Mouse (Mus musculus) activated CD4-positive, CD25-positive, alpha-beta regulatory T cell, adult 4 months (primary cell): ENCODE results near the gene Ppp1r14a. TPM values are rescaled to one million over a fixed set of nuclear protein-coding genes. Genes with fewer than 3 reads are reported as not detected.

ENCODE experiments used
- ATAC-seq: one replicate; pipeline ENCODE4 v1.8.0; 2017
- polyA plus RNA-seq, 2 experiments: library from polyadenylated mRNA; unstranded; fragments of 100-300 nt; shearing (Covaris generic); gene quantifications; one replicate each; pipeline ENCODE4 v1.2.1; 2017

Ppp1r14a gene
- polyA plus RNA-seq, 2 experiments from 2014 or later = not detected

DNA sequence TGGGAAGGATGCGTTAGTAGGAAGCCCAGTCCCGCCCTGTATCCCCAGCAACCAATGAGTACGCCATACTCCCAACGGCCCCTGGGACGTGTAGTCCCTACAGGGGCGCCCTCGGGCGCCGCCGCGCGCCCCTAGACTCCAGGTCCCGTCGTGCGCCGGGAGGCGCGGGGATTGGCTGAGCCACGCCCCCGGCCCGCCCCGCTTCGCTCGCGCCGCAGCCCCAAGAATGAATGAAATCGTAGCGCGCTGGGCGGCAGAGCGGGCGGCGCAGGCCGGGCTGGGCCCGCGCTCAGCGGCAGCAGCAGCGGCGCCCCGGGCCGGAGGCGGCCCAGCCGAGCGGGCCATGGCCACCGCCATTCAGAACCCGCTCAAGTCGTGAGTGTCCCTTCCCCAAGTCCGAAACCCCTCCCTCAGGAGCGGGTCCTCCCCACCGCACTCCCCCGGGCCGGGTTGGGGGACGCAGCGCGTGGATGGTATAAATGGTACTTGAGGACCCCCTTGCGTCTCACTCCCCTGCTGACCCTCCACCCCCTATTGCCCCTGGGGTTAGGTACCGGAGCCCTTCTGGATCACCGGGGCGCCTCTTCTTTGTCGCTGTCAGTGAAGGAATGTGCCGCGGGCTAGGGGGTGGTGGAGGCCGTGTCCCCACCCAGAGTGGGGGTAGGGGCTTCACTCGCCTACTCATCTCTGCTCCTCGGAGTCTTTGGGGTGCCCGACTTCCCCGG lies 14.8 kb downstream of the Ppp1r14a start, which contains the start of gene Dpf1:
Gene Dpf1 (plus strand): TSS at position 214 of the 725 bp plus-strand sequence.
- ATAC-seq = peak; percentile 42

DNA sequence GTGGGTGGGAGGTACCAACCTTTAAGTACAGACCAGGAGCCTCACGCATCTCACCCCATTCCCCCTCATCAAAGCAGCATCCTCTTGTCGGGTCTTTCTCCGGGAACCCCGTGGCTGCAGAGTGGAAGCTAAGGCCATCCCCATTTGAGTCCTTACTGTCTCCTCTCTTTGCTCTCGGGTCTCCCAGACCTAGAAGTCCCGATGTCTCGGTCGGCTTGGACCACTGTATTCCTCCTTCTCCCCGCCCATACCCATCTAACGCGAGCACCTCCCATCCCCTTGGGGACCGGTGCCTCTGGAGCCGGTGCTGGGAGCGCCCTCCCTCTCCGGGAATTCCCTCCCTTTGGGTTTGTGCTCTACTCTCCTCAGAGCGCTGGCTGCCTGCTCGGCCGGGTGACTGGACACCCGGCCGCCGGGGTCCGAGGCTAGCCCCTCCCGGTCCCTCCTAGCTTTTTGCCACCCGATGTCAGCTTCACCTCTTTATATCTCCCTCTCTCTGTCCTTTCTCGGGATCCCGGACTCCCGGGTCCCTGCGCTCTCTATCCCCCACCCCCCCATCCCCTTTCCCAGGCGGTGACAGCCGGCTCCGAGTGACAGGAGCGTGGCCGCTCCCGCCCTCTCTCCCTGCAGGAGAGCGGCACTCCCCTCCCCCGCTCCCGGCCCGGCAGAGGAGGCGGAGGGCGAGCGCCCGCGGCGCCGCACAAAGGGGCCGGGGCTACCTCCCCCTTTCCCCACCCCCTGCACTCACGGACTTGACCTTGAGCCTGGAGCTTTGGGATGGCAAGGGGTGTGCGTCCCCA lies 15.6 kb downstream of the Ppp1r14a start:
- ATAC-seq = no peak

DNA sequence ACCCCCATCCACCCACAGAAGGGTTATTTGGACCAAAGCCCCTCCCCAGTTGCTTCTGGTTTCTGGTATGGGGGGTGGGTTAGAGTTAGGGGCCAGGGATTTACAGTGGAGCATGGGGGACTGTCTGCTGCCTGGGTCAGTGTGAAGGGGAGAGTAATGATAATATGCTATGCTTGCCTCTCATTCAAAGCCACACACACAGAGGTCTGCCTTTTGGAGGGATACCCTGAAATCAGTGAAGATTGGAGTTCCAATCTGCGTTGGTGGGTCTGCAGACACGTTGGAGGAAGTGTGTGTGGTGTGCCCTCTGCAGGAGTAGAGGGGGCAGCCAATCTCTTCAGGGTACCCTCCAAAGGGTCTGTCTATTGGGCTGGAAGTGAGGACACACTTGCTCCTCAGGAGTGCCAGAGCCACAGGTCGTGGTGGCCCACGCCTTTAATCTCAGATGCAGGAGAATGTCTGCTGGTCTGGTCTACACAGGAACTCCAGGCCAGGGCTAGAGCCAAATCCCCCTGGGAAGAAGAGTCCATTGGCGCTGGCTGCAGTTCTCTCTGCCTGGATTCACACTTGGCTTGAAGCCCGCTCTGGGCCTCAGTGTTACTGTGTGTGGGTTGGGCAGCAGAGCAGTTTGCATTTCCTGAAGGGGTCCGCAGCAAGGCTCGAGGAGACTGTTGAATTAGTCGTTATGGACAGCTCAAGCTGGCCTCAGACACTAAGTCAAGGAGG lies 16.3 kb downstream of the Ppp1r14a start:
- ATAC-seq = no peak

DNA sequence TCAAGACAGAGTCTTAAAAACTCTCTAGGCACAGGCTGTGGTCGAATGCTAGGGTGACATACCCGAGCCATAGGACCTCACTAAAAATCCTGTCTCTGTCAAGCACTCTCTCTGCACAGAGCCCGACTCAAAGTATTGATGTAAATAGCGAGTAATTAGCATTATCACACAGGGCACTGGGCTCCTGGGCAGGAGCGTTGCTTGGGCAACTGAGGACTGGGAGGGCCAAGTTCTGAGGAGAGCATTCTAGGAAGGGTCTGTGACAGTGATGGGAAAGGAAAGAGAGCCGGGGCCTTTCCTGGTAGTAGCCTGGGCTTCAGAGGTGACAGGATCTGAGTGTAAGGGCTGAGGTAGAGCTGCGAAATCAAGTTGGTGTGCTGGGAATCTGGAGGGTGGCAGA lies 17.0 kb downstream of the Ppp1r14a start:
- no peak for ATAC-seq

DNA sequence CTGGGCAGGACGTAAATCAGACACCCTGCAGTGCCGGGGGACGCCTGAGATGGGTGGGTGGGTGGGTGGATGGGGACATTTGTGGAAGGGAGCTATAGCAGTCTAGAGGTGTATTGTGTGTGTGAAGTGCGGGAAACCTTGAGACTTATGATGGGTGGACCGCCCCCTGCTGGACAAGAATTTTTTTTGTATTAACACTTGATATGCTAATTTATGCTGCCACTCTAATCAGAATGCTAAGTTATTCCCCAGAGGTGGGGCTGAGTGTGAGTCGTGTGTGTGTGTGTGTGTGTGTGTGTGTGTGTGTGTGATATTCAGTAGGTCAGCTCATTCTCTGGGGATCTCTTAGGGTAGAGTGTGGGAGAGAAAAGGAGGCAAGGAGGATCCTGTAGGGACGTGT lies 17.5 kb downstream of the Ppp1r14a start:
- no peak for ATAC-seq

DNA sequence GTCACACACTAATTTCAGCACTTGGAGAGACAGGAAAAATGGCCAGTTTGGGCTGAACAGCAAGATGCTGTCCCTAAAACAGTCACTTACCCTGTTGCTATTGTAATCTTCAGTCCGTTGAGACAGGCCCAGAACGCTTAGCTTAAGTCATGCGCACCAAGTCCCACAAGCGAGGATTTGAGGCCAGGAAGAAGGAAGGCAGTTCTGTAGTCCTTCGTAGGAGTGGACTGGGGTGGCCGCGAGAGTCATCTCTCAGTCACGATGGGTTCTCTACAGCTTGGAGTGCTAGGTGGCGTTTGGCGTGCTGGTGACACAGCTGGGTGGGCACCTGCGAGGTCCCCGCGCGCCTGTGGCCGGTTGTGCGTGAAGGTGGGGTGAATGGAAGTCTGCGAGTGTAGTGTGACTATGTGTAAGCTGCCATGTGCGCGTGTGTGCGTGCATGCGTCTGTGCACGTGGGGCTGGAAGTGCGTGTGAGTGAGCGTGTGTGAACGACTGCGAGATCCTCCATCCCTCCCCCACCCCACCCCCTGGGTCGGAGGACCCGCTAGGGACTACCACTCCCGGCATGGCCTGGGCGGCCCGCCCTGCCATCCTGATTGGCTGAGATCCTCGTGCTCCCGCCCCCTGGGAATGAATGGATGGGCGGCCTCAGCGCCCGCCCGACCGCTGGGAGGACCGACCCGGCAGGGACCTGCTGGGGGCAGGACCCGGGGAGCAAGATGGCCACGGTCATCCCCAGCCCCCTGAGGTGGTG lies 18.4 kb downstream of the Ppp1r14a start:
- peak; percentile 40 for ATAC-seq

DNA sequence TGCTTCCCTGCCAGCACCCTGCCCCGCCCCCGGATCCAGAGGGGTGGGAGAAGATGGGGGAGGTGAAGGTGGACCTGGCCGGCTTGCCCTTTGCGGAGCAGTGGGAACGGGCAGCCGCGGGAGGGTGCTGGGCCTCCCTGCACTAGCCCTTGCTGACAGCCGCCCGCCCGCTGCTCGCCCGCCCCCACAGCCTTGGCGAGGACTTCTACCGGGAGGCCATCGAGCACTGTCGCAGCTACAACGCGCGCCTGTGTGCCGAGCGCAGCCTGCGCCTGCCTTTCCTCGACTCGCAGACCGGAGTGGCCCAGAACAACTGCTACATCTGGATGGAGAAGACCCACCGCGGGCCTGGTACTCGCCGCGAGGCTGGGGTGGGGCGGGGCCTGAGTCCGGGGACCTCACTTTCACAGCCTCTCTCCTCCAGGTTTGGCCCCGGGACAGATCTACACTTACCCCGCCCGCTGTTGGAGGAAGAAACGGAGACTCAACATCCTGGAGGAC lies 20.2 kb downstream of the Ppp1r14a start:
- no peak for ATAC-seq

DNA sequence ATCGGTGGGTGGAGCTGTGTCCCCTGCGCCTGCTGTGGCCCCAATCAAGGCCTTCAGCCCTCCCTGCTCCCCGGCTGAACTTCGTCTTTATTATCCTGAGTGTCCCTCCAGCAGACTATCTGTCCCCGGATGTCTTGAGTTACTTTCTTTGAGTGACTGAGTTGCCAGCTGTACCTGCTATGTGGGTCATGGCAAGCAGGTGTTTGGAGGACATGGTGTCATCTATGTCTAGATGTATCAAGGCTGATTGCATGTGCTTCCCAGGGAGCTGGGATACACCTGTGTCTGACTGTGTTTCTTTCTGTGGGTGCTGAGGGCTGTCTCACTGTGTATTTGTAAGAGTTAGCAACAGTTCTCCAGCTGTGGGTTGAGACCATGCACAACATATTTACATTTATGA lies 20.6 kb downstream of the Ppp1r14a start:
- no peak for ATAC-seq

DNA sequence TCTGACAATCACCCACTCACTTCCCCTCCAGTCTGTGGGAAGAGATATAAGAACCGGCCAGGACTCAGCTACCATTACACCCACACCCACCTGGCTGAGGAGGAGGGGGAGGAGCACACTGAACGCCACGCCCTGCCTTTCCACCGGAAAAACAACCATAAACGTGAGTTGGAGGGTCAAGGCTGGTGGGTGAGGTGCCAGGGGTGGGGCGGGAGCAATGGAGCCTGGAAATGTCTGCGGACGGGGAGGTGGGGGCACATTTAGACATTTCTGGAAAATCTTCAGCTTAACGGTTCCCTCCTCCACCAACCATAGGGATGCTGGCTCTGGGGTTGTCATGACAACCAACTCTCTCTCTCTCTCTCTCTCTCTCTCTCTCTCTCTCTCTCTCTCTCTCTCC lies 23.9 kb downstream of the Ppp1r14a start:
- no peak for ATAC-seq

DNA sequence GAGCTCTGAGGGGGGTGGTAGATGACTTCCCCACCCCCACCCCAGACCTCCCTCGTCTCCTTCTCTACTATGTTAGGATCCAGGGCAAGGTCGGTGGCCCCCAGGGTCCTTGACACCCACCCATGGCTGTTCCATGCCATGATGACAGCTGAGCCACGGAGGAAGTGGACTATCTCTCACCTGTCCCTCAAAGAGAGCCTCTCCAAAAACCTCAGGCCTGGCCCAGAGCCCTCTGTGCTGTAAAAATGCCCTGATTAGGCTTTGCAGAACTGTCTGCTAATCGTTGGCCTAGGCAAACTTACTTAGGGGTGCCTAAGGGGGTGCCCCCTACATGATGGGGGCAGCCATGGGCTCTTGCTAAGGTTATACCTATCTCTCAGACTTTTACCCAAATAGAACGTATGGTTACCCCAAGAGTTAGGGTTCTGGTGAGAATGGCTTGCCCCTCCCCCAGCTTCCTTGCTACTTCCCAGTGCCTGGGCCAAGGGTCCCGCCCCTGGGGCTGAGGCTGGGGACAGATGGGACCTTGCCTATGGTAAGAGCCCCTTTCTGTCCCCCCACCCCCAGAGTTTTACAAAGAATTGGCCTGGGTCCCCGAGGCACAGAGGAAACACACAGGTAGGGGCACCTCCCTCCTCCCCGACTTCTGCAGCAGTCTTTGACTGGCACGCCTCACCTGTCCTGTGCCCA lies 24.6 kb downstream of the Ppp1r14a start:
- no peak for ATAC-seq

DNA sequence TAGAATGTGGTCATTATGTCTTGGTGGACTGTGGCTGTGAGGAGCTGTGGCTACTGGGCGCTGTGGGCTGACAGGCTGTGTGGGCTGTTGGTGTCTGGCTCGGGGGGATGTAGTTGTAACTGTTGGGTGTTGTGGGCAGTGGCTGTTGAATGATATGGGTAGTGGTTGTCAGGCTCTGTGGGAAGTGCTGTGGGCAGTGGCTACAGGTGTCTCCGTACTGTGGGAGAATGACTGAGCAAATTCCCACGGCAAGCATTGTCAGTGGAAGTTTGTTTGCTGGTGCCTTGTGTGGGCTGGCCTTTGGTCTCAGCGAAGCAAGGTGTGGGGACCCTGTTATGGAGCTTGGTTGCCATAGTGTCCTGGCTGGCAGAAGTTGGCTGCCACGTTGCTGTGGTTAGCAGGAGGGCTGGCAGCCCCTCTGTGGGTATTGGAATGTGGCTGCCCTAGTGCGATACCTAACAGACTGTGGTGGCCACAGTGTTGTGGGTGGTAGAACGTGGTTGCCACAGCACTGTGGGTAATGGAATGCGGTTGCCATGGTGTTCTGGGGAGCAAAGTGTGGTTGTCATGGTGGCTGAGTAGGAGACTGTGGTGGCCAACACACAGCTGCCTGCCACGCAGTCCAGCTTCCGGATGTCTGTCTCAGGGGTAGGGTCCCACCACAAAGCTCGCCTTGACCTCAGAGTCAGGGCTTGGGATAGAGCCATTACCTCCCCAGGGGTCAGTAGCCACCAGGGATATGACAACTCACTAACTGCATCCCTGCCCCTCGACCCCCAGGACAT lies 25.9 kb downstream of the Ppp1r14a start:
- ATAC-seq = no peak

DNA sequence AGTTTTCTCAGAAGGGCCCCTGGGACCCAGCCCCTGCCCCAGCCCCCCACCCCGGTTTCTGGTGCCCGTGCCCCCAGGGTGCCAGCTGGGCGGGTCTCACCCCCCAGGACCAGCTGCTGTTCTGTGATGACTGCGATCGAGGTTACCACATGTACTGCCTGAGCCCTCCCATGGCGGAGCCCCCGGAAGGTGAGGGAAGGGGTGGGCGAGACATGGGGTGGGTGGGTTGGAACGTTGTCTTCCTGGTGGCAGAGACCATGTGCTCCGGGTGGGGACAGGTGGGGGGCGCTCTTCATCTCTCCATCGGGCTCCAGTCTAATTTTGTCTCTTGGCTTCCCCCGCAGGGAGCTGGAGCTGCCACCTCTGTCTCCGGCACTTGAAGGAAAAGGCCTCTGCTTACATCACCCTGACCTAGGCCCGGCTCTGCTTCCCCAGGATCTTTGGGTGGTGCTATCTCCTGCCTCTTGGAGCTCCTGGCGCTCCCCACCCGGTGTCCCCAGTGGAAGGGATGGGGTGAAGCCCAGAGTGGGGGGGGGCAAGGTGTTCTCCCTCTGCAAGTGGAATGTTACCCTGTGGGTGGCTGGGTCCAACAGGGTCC lies 27.1 kb downstream of the Ppp1r14a start:
- no peak for ATAC-seq

DNA sequence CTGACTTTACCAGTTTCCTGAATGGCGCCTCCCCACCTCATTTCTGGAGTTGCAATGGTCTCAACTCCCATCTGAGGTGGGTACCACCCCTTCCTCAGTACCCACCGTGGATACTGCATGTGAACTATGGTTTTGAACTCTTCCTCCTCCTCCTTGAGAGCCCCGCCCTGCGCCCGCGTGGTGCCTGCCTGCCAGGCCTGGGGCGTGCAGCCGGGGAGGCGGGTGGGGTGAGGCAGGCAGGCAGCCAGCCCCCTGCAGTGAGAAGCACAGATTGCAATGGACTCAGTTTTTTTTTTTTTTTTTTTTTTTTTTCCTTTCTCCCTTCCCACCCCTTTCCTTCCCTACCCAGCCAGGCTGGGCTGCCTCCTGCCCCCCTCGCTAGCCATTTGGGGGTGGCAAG lies 27.9 kb downstream of the Ppp1r14a start:
- ATAC-seq = no peak

DNA sequence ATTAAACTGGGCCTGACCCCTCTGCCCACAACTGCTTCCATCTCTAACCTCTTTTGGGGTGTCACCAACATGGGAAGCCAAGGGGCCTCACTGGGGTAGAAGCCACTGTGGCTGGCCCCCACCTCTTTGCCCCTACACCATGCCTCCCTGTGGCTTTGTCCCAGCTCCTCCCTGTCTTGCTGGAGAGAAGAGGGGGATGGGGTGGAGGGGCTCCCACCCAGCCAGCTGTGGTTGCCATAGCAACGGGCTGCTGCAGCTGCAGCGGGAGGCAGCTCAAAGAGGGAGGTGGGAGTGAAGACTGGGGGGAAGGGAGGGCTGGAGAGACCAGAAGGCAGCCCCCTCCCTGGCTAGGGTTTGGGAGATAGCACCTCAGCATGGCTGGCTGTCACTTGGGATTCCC lies 28.4 kb downstream of the Ppp1r14a start:
- ATAC-seq = no peak

DNA sequence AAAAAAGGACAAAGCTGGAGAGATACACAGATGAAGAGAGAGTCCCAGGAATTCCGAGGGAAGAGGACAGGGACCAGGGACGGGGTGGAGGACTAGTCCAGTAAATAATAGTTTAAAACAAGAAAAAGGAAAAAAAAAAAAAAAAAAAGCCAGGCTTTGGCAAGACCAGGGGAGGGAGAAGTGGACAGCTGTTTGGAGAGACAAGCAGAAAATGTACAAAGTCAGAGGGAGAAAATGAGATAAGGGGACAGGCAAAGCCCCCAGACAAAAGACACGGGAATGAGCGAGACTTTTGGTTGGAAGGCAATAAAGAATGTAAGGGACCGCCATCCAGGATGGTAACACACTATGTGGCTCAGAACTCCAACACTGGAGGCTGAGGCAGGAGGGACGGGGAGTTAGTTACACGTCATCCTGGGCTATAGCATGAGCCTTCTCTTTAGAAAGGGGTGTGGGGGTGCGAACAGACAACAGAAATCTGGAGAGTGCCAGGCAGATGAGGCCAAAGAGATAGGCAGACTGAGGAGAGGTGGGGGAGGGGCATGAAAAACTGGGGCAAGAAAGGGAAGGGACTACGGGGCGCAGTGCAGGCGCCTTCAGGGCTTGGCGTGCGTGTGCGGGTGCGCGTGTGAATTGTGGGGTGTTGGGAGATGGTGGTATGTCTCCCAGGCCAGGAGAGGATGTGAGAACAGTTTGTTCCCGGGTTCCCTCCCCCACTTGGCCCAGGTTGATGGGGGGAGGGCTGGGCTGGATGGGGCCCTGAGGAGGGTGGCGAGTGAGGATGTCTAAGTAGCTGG lies 29.2 kb downstream of the Ppp1r14a start:
- no peak for ATAC-seq

DNA sequence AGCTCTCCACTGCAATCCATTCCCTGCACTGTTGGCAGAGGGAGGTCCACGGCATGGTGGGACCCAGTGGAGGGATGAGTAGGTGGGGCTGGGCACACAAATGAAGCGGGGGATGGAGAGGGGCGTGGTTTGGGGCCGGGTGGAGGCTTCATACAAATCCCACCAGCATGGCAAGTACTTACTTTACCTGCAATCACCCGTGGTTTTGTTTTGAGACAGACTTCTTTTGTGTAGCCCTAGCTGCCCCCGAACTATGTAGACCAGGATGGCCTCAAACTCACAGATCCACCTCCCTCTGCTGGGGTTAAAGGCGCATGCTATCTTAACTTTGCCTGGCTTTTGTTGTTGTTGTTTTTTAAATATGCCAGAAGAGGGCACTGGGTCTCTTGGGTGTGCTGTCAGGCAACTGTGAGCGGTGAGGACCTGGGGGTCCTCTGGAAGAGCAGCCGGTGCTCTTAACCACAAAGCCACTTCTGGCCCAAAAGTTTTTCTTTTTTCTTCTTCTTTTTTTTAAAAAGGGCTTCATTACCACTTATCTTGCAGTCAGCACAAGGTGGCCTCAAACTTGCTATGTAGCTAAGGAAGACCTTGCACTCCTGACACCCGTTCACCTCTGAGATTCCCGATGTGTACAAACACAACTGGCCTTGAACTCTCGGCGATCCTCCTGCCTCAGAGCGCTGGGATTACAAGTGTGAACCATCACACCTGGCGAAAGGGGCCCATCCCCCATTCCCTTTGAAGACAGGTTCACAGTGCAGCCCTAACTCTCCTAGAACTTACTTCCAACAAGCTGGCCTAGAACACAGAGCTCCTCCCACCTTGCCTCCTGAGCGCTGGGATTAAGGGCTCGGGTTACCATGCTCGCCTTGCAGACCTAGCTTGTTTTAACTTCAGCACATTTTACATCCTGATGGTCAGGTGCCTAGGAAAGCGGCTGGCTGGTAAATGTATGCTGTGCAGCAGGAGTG lies 30.5 kb downstream of the Ppp1r14a start:
- ATAC-seq = no peak

DNA sequence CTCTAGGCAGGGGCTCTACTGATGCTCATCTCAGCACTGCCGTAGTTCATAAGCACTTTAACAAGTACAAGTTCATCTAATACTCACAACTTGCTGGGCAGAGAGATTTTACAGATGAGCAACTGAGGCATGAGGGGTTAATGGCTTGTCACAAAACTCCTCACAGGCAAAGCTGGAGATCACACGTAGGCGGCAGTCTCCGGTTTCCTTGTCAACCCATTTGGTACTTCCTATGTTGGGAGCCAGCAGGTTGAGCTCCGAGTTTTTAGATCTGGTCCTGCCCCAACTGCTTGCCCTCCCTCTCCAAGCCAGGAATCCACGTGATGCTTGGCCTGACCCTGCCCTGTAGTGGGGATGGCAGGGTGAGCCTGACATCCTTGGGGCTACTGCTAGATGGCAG lies 38.0 kb downstream of the Ppp1r14a start:
- ATAC-seq = no peak

DNA sequence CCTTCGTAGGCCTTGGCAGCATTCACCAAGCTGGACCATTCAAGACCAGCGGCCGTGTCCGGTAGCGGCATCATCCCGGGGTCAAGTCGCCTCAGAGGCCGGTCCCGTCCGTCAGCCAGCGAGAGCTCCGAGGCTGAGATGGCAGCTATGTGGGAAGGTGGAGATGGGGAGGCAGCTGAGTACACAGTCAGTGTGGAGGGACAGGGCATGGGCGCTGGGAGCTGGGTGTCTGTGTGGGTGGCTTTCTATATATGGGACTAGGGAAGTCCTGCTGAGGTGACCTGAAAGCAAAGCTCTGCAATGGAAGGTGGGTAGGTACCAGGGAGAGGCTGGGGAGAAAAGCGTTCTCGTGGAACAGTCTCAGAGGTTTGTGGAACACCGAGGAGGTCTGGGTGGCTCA lies 39.9 kb downstream of the Ppp1r14a start:
- no peak for ATAC-seq
